Mouse (Mus musculus) adrenal gland, postnatal 25 days (tissue): ENCODE data around the gene Gm20532. TPM values are rescaled to one million over a fixed set of nuclear protein-coding genes. Genes with fewer than 3 reads are reported as not detected.

Source experiments
- DNase-seq: peaks from one replicate; pipeline ENCODE4 v3.0.0; 2021; ENCODE audit warnings: mixed read lengths
- total RNA-seq: library from RNA; stranded (reverse); gene quantifications from 2 replicates; pipeline ENCODE4 v1.2.3, GENCODE M21; 2021

Gm20532 gene
- total RNA-seq, 1 experiment from 2014 or later, result not detected

- no peak for DNase-seq
Observed at GRCm38 (mm10) chr2:26573807-26574206, 12.6 kb upstream of the Gm20532 start.

GRCm38 (mm10) chr2:26574862-26575261, 11.6 kb upstream of the Gm20532 start:
- DNase-seq, result no peak

DNA sequence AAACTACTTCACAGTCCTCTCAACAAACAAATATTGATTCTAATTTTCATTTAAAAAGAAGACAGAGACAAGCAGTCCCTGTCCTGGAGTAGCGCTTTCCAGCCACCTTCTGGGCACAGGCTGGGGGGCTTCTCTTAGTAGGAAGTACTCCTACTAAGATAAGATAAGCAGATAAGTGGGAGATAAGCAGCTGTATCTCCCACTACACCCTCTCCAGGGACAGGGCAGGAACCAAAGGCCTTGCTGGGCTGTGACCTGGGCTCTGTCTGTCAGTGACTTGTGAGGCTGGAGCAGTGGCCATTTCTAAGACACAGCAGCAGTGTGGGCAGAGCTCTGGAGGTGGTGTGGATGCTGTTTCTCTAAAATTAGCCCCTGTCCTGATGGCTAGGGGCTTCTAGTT, 11.1 kb upstream of the Gm20532 start:
- DNase-seq, result no peak

DNA sequence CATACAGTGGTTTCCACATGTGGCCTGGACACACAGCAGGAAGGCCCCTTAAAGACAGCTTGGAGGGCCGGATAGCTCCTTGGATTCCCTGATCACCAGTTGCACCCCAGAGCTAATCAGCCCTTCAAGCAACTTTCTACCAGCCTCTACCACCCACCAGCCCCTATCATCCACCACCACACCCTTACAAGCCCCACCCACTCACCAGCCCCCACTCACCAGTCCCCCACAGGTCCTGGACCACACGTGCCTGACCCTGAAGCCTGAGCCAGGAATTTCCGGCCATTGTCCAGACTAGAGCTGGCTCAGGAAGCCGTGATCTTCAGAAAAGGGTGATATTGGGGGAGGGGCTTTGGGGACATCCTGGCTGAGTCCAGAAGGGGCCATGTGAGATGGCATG, 10.6 kb upstream of the Gm20532 start:
- no peak for DNase-seq

DNA sequence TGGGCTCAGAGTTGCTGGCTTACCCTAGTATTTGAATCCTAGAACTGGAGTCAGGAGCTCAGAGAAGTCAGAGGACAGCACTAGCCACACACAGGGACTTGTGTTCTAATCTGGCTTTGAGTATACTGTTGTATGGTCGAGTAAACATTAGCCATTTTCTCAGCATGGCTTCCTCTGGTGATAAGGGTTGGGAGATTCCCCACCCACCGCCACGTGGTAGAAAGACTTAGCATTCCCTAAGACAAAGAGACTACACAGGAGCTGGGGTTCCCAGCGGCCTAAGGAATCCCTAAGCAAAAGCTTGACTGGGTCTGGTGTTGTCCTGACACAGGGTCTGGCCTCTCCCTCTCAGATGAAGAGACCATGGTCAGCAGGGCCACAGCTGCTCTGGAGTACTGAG, 10.0 kb upstream of the Gm20532 start:
- DNase-seq, result no peak

GRCm38 (mm10) chr2:26578369-26578768, 8.1 kb upstream of the Gm20532 start:
- DNase-seq, result no peak

DNA sequence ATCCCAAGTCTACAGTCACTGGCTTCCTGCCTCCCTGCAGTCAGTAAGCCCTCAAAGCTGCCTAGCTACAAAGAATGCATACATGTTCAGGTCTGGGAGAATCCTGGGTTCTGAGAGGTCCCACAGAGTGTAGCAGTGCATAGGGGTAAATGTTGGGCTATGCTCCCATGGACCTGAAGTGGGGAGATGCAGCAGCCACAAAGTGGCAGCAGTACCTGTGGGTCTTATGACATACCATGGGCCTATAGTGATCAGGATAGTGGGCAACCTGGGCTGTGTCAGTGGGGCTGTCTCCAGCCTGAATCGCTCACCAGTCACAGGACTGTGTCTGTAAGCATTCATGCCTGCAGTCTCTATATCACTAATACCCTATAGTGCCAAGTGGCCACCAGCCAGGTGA, 6.7 kb upstream of the Gm20532 start, which contains the start of gene Egfl7:
TSS of gene Egfl7 (plus strand) at position 301 of the 400 bp plus-strand sequence.
- DNase-seq, result no peak

- no peak for DNase-seq
Observed at GRCm38 (mm10) chr2:26580751-26581150, 5.7 kb upstream of the Gm20532 start.

DNA sequence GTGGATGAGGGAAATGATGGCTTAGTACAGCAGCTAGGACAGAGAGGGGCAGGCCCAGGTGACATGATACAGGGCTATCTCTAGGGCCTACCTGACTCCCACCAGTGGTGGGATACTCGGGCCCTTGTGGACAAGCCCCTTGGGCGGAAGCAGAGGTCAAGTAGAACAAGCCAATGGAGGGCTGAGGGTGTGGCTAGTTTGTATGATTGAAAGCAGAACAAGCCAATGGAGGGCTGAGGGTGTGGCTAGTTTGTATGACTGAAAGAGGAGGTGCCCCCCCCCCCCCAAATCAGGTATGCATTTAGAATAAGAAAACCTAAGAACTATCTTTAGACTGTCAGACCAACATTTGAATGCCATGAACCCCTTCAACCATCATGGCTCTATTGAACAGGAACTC, 4.2 kb upstream of the Gm20532 start:
- DNase-seq, result no peak

DNA sequence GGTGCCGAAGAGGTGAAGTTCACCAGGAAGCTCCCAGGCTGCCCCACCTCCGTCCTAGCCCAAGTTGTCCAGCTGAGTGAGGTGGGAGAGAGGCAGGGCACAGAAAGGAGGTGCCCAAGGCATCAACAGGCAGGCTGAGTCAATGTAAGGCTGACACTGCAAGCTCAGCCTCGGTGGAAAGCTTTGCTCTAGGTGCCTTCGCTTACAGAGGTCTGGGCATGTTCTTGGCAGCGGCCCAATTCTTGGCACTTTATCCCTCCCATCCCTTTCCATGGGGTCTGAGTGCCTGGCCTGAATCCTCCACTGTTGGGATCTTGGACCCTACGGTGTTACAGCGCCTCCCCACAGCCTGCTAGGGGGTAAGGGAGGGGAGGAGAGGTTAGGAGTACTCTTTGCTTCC, 3.7 kb upstream of the Gm20532 start:
- no peak for DNase-seq

GRCm38 (mm10) chr2:26583640-26584039, 2.8 kb upstream of the Gm20532 start:
- peak; percentile 65 for DNase-seq

DNA sequence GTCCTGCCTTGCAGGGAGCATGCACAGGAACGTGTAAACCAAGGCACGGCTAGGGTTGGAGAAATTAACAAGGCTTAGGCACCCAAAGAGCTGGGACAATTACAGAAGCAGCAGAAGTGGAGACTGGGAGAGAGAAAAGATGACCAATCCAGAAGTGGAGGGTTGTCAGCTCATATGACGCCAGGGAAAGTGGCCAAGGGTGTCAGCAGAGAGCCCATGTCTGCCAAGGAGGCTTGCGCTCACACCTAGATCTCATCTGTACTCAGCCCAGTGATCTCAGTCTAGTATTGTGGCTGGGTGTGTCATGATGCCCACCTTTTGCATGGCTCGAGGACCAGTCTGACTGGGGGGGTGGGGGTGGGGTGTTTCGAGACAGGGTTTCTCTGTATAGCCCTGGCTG, 726 bp upstream of the Gm20532 start:
- no peak for DNase-seq

DNA sequence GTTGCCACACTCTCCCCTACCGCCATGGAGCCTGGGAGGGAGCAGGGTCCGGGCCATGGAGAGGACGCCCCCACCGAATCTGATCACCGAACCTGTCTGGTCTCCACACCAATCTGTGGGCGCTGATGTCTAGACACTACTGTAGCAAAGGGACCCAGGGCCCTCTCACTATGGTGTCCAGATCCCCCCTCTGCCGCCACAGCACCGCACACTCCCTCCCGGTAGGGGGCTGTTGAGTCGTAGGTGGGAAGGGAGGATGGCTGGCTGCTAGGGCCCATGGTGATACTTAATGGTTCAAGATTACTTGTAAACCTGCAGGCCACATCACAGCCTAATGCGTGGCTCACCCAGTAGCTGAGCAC, 586 bp downstream of the Gm20532 start:
- no peak for DNase-seq

GRCm38 (mm10) chr2:26588573-26588972, 2.1 kb downstream of the Gm20532 start:
- DNase-seq, result no peak

DNA sequence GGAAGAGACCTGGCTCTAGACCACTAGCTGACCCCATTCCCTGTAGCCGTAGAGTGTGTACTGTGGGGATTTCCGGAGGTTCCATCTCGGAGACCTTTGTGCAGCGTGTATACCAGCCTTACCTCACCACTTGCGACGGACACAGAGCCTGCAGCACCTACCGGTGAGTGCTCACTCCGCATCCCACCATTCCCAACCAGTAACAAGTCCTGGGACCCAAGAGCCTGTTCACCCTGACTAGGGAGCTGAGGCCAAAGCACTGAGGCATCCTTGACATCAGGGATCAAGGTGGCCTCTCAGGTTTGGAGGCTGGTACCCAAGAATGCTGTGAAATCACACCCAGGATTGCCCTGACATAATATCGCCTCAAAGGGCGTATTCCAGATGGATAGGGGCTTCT, 2.8 kb downstream of the Gm20532 start:
- DNase-seq, result no peak

- no peak for DNase-seq
Observed at GRCm38 (mm10) chr2:26590282-26590681, 3.8 kb downstream of the Gm20532 start.

DNA sequence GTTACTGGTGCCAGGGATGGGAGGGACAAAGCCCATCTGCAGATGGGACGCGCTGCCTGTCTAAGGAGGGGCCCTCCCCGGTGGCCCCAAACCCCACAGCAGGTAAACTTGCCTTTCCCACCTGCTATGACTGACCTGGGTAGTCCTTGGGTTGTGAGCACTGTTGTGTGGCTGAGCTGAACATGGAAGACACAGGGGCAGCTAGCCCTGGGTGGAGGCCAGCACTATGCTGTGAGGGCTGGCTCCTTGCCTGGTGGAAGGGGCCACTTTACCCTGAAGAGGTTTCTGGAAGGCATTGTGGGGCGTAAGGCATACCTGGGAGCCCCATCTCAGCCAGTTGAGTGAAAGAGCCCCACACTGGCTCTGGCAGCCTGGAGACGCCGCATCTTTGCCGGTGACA, 4.5 kb downstream of the Gm20532 start:
- DNase-seq, result no peak

DNA sequence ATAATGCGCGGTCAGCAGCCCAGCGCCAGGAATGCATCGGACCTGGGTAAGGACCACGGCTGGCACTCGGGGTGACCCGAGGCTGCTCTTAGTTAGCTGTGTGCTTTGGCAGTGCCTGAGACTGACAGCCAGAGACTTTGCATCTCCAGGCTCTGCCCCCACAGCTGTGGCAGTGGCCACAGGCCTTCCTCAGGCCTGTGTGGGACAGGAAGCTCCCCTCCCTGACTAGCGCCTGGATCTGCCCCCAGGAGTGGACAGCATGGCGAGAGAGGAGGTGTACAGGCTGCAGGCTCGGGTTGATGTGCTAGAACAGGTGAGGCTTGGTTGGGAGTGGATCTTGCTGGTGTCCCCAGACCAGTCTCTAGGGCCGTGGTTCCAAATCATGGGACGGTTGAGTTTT, 5.0 kb downstream of the Gm20532 start:
- no peak for DNase-seq

- no peak for DNase-seq
Observed at GRCm38 (mm10) chr2:26593211-26594021, 7.0 kb downstream of the Gm20532 start.

- DNase-seq, result no peak
Observed at GRCm38 (mm10) chr2:26594022-26594346, 7.5 kb downstream of the Gm20532 start.

DNA sequence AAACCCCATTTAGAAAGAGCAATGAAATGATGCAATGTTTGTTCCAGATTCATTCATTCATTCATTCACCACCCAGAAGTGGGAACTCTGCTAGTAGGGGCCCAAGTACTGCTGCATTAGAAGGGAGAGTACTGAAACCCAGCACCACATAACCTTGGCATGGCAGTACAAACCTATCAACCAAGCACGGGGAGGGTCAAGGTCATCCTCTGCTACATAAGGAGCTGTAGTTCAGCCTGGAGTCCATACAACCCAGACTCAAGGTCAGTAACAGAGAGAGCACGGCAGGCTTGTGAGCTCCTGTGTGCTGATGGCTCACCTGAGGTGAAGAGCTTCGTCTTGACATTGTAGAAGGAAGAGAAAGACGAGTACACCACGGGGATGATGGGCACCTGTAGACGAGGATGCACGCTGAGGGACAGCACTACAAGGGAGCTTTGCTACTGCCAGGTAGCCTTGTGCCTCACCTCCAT, 8.1 kb downstream of the Gm20532 start:
- no peak for DNase-seq

- no peak for DNase-seq
Observed at GRCm38 (mm10) chr2:26594934-26595724, 8.7 kb downstream of the Gm20532 start.

DNA sequence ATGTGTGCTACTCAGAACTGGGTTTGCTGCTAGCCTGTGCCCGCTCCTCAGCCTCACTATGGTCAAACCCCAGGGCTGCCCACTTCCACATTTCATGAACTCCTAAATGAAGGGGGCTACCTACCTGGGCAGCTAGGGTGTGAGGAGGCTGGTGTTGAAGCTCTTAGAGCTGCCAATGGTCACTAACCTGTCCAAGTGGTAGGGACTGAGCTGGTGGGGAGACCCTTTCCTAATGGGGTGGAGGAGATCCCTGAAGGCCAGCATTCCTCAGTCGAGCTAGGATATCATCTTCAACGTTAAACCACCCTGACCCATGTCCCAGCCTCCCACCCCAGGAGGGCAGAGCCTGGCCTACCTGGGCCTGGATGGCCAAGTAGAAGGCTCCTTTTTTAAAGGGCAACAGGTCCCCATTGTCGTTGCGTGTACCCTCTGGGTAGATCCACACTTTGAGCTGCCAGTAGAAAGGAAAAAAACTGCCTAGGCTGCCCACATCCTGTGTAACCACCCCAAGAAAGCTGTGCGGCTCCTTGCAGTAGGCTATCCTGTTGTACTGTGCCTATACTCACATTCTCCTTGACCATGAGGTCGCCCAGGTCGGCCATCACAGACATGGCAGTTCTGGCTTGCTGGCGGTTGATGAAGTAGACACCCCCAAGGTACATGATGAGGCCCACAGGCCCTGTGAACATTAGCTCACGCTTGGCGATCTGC, 9.4 kb downstream of the Gm20532 start:
- DNase-seq, result no peak
